Mouse (Mus musculus) ZHBTc4 (cell line): ENCODE measurements around the gene Zfp648.

Source experiments
- DNase-seq: peaks from one replicate; pipeline ENCODE4 v3.0.0-alpha.2; 2011; ENCODE audit warnings: low read depth, low spot score

Zfp648 gene

DNA sequence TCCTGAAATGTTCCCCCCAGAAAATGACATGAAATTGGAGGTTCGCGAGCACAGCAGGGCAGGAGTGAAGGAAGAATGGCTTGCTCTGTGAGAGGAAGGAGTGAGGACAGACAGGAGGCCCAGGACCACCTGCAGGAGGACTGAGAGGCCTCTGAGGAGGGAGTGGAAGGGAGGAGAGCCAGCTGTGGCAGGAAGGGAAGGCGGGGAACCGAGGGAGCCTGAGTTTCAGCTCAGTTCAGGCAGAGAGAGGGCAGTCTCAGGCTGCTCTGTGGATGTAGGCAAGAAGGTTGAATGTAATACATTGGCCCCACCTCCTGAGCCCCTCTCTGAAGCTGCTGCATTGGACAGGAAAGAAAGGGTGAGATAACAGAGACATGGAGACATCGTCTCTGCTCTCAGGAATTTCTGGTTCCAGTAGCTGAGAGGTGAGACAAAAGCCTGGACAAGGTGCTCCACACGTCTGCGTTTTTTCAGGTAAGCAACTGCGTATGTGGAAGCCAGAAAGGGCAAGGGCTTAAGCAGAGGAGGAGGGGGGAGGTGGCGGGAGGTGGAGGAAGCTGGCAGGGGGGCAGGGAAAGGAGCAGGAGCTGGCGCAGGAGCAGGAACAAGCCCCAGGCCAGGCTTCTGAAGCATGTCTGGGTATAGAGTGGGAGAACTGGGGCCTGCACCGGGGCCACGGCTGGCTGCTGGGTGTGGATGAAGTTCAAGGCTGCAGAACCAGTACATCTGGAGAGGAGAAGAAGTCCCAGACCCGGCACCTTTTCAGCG lies at the start of gene Zfp648:
Zfp648 (plus strand) TSS at position 233 of the 768 bp plus-strand sequence.
- DNase-seq = no peak

DNA sequence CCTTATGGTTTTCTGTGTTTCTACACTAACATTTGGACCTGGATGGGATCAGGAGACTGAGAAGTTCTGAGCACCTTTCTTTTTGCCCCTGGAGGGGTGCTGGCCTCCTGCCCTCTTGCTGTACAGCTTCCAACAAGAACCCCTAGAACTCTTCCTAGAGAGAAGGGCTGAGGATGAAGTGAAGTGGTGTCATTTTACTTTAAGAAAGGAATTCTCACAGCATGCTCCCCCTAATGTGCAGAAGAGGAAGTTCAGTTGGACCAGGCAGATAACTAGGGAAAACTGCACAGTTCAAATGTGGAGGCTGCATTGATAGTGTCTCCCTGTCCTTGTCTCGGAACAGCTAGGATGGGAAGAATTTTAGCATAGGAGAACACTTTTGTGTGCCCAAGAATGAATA lies 48.4 kb upstream of the Zfp648 start:
- peak; percentile 28 for DNase-seq

DNA sequence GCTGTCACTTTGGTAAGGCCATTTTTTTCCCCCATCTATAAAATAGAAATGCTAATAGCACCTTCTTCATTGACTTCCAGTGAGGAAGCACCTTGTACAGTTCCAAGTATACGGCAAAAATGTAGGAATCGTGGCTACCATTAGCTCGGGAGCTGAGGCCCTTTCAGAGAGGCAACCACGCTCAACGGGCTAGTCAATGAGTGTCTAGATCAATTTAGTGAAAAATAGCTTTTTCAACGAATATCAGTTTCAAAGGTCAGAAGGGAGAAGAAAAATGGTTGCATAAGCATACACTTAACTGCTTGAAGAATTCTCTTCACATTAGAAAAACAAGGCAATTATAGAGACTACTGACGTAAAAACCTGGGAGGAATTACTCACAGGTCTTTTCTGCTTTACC lies 47.2 kb upstream of the Zfp648 start:
- no peak for DNase-seq

DNA sequence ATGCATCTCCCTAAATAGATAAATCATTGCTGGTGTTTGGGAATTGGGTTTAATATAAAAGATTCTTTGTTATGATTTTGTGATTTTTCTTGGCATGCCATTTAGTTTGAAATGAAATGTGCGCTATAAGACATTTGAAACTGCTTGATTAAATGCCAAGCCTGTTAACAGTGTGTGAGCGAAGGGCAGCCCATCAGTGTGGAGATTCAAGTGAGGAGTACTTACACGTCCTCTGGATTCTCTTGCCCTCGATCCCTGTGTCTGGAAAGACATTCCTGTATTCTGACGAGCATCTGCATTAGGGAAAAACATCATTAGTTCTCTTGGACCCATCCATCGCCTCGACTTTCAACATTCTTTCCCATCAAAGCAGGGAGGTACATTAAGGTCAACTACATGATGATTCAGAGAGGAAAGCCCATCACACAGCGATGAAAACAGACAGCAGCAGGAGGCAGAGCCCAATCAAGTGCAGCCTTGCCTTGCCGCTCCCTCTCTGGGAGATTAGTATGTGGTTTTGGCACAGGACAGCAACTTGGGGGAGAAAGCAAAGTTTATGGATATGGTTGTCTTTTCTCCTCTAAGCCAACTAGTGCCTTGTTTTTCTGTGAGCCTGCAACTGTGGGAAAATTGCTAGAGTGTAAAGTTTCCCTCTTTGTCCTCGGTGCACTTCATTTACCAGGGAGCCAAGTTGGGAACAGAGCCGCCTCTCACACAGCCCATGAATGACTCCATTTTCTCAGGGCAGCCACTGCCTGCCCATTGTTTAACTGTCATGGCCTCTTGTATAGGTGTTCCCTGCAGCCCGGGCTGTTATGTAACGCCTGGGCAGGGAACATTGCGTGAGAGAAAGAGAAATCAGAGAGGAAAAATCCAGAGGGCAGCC lies 44.6 kb upstream of the Zfp648 start:
- DNase-seq = no peak

DNA sequence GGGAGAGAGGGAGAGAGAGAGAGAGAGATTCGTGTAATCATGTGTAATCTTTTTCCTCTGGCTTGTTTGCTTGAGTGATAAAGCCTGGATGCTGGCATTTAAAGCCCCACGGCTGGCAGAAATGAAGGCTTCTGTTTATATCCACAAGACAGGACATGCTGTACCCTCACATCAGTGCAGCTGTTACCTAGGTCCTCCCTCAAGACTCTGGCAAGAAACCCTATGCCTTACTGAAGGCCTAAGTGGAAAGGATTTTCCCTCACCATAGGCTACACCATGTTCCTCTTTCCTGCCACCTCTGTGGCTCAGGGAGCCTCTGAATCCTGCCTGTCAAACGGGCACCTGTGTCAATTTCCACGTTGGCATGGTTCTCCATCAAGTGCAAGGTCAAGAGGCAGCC lies 43.9 kb upstream of the Zfp648 start:
- no peak for DNase-seq

DNA sequence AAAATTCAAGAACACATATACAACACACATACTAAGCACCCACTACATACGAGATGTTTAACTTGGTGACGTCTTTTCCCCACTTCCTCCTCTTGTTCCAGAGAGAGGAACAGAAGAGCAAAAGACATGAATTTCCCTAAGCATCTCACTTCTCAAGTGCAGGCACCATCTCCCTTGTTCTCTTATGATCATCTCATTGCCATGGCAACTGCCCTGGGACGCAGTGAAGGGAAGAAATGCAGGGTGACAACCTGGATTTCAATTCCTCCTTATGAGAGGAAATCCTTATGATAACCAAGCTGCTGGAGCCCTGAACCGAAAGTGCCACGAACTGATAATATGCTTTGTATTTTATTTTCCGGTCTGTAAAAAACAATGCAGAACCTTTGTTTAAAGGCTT lies 33.3 kb upstream of the Zfp648 start:
- DNase-seq = no peak

DNA sequence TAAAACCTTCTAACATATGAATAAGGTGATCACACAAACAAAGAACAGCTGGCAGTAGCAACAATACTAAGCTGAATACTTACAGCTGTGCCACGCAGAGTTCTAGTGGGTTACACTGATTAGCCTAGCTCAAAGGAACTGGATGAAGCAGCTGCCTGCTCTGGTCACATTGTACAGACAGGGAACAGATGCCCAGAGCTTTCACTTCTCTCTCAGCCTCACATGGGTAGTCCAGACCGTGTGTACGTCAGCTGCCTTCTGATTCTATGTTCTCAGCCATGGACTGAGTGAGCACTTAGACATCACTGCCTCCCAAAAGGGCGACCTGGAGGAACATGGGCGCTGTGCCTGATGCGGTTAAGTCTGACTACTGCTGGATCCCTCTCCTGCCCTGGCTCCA lies 25.7 kb upstream of the Zfp648 start:
- DNase-seq = peak; percentile 9

DNA sequence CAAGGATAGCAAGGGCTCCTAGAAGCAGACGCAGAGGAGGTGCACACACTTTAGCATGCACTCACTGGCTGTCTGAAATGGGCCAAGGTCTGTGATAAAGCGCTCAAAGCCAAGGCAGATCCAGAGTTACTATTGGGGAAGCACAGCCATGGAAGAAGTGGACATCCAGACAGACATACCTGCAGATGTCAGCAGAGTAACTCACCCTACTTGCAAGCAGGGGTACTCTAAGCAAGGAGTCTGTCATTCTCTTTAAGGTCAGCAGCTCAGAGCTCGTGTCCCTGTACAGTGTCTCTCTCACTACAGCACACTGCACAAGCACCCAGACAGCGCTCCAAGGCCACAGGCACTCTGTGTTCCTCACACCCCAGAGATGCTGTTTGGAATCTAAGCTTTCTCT lies 23.2 kb upstream of the Zfp648 start:
- DNase-seq = no peak

DNA sequence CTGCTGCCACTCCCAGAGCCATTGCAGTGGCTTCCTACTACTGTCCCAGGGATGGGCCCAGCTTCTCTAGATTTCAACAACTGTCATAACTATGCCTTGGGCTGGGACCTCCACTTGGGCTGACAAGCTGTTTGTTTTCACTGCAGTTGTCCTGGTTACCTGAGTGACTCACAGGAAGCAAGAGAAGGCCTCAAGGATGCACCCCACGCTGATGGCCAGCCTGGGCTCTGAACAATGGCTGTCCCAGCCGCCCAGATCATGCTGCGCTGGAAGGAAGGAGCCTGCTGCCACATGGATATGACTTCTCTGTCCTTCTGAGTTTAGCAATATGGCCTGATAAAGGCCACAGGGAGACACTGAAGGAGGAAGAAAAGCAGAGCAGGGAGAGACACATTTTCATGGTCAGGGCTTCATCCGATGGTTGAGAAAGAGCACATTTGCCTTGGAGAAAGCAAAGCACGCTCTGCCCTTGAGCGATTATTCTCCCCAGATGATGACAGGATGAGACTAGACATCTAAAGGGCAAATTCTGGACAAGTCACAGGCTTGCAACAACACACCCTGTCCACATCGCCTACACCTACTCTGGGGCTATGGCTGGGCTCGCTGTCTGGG lies 22.3 kb upstream of the Zfp648 start:
- DNase-seq = no peak

DNA sequence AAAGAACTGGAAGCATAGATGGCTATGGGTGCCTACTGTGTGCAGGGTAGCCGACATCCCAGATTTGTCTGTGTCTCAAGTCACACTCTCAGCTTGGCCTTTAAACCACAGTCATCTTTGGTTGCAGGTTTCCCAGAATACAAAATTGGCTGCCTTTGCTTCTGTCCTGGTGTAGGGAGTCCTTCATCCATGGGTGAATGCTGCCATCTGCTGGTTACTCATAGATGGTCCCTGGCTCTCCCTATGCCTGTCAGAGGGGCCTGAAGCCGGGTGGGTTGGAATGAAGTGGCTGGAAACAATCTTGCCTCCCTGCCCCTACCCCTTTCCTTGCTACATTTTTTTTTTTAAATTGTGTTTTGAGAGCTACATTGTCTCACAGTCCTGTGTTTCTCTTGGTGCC lies 20.0 kb upstream of the Zfp648 start:
- DNase-seq = peak; percentile 75

DNA sequence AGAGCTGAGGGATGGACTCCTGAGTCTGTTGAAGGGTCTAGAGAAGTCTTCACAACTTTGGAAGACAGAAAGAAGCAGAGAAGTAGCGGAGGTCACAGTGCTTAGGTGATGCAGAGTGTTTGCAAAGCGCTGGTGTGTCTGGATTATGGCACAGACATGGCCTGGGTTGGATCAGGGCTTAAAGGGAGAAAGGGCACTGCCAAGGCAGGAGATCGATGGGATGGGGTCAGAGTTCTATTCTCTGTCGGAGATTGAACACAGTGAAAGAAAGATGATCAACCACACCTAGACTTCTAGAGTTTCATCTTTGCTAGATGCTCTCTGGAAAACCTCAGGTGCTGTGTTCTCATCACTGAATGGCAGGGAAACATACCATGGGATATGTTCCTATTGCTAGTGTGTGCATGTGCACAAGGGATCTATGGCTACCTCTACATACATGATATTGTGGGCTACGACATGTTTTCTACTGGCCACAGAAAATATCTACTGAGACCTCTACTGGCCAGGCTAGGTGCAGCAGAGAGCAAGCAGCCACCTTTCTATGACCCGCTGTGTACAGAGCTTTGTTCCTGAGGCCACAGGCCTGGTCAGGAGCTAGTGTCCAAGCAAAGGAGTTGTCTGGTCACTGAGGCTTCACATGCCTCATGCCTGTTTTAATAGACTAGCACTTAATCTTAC lies 18.5 kb upstream of the Zfp648 start:
- DNase-seq = no peak

DNA sequence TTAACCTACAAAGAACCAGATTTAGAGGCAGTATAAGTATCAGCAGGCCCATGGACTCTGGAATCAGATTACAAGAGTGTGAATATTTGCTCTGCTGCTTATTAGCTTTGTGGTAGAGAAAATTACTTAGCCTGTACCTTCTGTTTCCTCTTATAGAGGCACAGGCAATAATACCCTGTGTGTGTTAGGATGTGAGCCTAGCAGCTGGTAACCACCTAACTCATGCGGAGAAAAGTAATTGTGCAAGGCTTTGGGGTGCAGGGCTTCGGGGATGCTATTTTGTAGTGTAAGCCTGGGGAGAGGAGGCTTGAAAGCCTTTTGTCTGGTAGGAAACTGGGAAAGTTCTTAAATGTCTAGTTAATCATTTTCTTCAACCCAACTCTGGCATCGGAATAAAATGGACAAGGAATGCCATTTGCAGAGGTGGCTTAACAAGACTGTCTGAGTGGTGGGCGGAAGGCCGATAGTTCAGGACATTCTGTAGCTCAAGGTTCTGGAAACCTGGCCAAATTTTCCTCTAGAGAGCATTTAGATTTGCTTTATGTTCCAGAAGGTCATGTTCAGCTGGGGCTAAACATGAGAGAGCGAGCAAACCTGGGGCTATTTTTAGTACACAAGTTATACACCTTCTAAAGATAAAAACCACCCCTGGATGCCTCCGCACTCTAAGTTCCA lies 17.8 kb upstream of the Zfp648 start:
- DNase-seq = no peak

DNA sequence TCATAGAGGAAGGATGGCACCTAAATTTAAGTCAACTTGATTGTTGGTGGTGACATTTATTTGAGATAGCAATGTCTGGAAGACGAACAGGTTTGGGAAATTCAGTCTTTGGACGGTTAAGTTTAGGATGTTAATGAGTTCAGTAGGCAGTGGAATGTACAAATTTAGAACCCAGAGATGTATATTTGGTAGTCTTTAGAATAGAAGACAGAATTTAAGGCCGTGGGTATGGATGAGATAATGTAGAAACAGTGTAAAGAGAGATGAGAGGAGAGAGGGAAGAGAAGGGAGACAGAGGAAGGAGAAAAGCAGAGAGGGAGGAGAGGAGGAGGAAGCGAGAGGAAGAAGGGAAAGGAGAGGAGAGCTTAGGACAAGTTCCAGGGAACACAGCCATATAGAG lies 12.8 kb upstream of the Zfp648 start:
- no peak for DNase-seq

DNA sequence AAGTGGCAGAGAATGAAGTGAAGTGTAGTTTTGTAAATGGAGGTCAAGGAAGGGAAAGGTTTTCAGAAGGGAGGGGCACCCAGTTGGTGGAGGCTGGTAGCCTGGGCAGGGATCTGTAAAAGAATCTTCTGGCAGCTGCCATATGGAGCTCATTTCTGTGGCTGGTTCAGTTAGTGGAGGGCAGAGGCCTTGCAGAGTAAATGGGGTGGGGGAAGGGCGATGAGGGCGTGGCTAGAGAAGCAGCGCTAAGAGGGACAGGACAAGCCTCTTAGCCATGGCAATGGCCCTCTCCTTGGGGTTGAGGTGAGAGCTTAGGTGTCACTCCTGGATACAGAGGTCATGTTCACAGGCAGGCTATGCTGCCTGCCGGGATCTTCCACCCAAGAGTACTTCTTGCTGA lies 12.4 kb upstream of the Zfp648 start:
- no peak for DNase-seq

DNA sequence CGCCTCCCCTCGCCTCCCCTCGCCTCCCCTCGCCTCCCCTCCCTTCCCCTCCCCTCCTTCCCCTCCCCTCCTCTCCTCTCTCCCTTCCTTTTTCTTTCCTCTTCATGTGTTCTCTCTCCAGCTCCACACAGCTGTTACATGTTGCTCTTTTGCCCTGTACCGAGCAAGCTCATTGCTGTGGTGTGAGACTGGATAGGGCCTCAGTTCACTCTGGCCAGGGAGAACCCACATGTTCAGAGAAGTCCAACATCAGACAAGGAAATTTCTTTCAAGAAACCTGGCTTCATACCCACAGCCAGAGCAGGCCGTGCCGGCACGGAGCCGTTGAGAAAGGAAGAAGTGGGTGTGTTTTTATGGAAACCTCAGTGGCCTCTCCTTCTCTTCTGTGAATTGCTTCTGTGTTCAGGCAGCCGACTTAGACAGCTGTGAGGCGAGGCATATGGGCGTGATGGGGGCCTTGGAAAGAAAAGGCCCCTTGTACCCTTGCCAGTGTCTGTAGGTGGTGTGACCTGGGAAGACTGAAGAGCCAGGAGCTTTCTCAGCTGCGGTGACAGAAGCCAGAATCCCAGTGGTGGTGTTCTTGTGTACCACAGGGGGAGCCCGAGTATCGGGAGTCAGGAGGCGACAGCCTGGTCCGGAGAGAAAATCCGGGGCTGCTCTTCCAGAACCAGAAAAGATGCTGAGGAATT lies 11.0 kb upstream of the Zfp648 start:
- peak; percentile 69 for DNase-seq

DNA sequence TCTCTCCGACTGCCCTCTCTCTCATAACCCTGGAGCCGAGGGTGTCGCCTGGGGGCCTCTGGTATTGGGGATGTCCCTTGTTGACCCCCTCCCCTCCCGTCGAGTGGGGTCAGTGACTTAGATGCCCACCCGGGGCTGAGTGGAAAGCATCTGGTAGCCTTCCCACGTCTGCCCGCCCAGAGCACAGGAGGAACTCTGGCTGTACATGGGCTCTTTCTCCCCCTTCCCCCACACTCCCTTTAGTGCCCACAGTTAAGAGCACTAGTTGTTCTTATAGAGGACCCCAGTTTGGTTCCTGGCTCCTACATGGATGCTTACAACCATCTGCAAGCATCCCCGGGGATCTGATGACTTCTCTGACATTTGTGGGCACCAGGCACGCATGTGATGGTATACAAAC lies 2.1 kb upstream of the Zfp648 start:
- DNase-seq = no peak

DNA sequence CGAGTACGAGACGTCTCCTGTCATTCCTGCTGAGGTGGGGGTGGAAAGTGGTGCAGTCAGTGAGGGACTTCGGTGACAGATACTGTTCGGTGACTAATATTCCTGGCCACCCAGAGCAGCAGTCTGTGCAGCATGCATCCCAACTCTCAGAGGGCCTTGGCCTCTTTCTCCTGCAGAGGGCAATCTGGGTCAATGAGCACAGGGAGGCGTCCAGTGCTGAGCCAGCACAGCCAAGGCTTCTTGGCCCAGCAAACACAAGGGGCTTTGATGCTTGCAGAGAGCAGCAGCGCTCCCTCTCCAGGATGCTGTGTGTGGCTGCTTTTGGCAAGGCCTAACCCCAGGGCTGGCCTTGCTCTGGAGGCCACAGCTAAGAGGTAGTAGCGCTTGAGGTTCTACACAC lies 1.6 kb downstream of the Zfp648 start:
- no peak for DNase-seq

DNA sequence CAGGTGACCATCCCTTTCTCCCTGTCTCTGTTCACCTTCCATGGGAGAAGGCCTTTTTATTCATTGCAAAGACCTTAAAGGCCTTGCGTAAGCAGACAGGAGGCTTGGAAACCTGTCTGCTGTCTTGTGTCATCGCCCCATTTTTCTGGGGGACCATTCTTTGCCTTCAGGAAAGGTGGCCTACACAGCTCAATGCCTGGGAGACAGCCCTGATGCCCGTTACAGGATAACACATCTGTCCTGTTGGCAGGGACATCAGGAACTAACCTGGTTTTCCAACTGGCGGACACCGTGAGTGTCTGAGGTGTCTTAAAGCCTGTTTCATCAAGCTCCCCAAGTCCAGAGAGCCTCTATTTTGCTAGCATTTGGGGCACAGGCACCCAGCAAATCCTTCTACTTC lies 2.4 kb downstream of the Zfp648 start:
- DNase-seq = no peak

DNA sequence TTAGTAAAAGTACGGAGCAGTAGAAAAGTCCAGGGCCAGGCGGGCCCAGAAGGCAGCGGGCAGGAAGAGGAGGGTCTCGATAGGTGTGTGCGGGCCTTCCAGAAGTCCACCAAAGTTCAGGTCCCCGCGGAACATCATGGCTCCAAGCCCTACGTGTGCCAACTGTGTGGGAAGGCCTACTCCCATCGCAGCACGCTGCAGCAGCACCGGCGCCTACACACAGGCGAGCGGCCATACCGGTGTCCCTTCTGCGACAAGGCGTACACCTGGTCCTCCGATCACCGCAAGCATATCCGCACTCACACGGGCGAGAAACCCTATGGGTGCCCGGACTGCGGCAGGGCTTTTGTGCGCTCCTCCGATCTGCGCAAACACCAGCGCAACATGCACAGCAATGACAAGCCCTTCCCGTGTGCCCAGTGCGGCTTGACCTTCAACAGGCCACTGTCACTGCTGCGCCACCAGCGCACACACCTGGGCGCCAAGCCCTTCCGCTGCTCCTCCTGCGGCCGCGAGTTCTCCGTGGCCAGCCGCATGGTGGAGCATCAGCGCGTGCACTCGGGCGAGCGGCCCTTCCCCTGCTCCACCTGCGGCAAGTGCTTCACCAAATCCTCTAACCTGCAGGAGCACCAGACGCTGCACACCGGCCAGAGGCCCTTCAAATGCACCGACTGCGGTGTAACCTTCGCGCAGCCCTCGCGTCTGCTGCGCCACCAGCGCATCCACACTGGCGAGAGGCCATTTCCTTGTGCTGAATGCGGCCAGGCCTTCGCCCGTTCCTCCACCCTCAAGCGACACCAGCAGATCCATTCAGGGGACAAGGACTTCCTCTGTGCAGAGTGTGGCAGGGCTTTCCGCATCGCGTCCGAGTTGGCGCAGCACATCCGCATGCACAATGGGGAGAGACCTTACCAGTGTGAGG lies 3.9 kb downstream of the Zfp648 start:
- DNase-seq = peak; percentile 62

DNA sequence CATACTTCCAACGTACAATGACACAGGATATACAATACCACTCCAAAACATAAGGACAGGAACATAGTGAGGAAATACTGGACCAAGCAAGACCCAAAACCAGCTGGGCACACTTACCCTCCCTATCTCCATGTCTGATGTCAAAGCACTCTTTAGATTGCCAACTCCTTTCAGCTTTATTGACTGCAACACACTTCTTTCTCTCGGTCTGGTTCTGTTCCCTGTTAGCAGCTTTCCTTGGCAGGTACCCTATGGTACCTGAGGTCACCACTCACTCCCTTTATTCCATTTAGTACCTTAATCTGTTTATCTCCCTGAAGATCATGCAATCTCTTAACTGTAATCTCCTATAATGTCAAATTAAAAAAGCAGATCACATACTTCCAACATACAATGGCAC lies 19.0 kb downstream of the Zfp648 start:
- no peak for DNase-seq
